Mouse (Mus musculus): Measurements from ENCODE around the gene Rag1.

The Rag1 gene

GRCm38 (mm10) chr2:101591356-101591755, 57.9 kb downstream of the Rag1 start:
- DNase-seq (ENCODE audit: low spot score in 2 of 2) = no peak
